ENCODE assay signal across 12 mouse cellular contexts in the genomic region with DNA sequence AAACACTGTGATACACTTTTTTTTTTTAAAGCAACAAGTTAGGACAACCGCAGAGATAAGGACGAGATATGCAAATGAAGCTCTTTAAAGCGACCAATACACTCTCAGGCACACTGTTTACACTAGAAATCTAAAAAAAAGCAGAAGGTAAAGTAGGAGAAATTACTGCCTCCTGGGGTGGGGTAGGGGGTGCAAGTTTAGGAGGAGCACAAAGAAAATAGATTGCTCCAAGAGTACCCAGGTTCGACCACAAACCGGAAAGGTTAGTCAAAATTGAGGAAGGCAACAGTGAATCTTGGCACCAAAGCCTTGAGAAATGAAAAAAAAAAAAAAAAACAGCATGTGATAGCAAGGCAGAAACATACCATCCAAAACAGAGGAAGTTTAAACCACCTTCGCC. TPM values are rescaled to one million over a fixed set of nuclear protein-coding genes. Genes with fewer than 3 reads are reported as not detected.
DNase-seq lines count a peak whose midpoint lies in the region; ATAC-seq and TF ChIP-seq lines count a peak whose summit lies in the region.
"Had no signal": no experiment of that assay in that cellular context is flagged by ENCODE, and none has a peak within 500 bp of the region (broad histone marks: within the 10 kb centered on the region; RNA-seq: fewer than 3 reads in every experiment).

No protein-coding gene starts in this region.

- H3K27me3 ChIP-seq in heart, embryonic 13.5 days (replicated peaks): 0 out of 2 replicates have a peak, but pooled peaks cover 5% of the 10 kb centered on the region
- H3K27me3 ChIP-seq in spleen, adult 2 months (ENCODE audit: control insufficient read depth, insufficient read depth, low read length): no peaks in the 10 kb centered on the region
- H3K27me3 ChIP-seq in liver, embryonic 12.5 days (replicated peaks): peaks cover 27% of the 10 kb centered on the region
- peaks cover 3% of the 10 kb centered on the region; the same call in 1 of the 2 replicates for H3K27me3 ChIP-seq in kidney, adult 2 months (replicated peaks; ENCODE audit: control insufficient read depth, insufficient read depth, low read length)
- H3K27me3 ChIP-seq: CH12.LX had no signal

- TF ChIP-seq POLR2A in spleen, adult 2 months (IDR thresholded peaks at IDR 0.05; ENCODE audit: low read depth, low read length): no peak
- TF ChIP-seq POLR2A in kidney, adult 2 months (IDR thresholded peaks at IDR 0.05; ENCODE audit: low read depth, low read length): no peak

- peak overlapping the region; percentile 93; the same call in 1 of the 2 replicates for H3K4me3 ChIP-seq in heart, embryonic 13.5 days
- peak overlapping the region; percentile 1 for H3K4me3 ChIP-seq in spleen, adult 2 months (ENCODE audit: extremely low read depth, insufficient read depth, insufficient read length)
- no peak overlapping the region for H3K4me3 ChIP-seq in liver, embryonic 12.5 days
- H3K4me3 ChIP-seq in kidney, adult 2 months (ENCODE audit: insufficient read depth, low read depth, low read length): no peak overlapping the region

- no peak for TF ChIP-seq CTCF in spleen, adult 2 months (IDR thresholded peaks at IDR 0.05; ENCODE audit: extremely low read depth, insufficient read depth, insufficient read length, insufficient replicate concordance)
- no peak for TF ChIP-seq CTCF in kidney, adult 2 months (conservative IDR thresholded peaks at IDR 0.05; ENCODE audit: insufficient read depth, insufficient read length, low read depth, low read length)

- H3K9ac ChIP-seq in heart, embryonic 13.5 days: no peak overlapping the region
- no peak overlapping the region for H3K9ac ChIP-seq in liver, embryonic 12.5 days

- H3K27ac ChIP-seq in heart, embryonic 13.5 days (replicated peaks): no peak overlapping the region
- peak overlapping the region; percentile 60 for H3K27ac ChIP-seq in spleen, adult 2 months (ENCODE audit: insufficient read depth, low read length)
- no peak overlapping the region for H3K27ac ChIP-seq in liver, embryonic 12.5 days
- no peak overlapping the region for H3K27ac ChIP-seq in kidney, adult 2 months (ENCODE audit: insufficient read depth, low read depth, low read length)

- H3K4me1 ChIP-seq in heart, embryonic 13.5 days: peaks cover 8% of the 10 kb centered on the region
- peaks cover 2% of the 10 kb centered on the region for H3K4me1 ChIP-seq in spleen, adult 2 months (ENCODE audit: control insufficient read depth, insufficient read depth, insufficient read length)
- peaks cover 12% of the 10 kb centered on the region; the same call in 1 of the 2 replicates for H3K4me1 ChIP-seq in liver, embryonic 12.5 days
- 0 out of 2 replicates have a peak, but pooled peaks cover 3% of the 10 kb centered on the region for H3K4me1 ChIP-seq in kidney, adult 2 months (ENCODE audit: control insufficient read depth, insufficient read depth, low read length)

- WGBS in heart, embryonic 13.5 days: 16% methylated on average over 6 of the region's 6 CpGs
- WGBS in spleen, adult 2 months: 5% methylated on average over 6 of the region's 6 CpGs
- WGBS in liver, embryonic 12.5 days (ENCODE audit: insufficient replicate concordance): 4% methylated on average over 6 of the region's 6 CpGs
- 43% methylated on average over 6 of the region's 6 CpGs for WGBS in kidney, adult 2 months

- H3K9me3 ChIP-seq in heart, embryonic 13.5 days: no peaks in the 10 kb centered on the region
- H3K9me3 ChIP-seq in liver, embryonic 12.5 days (replicated peaks): no peaks in the 10 kb centered on the region

- intact Hi-C loops in heart, postnatal 25 days (cut with DNase I): no loop called here

- no peaks in the 10 kb centered on the region for H3K36me3 ChIP-seq in heart, embryonic 13.5 days
- 0 out of 2 replicates have a peak, but pooled peaks cover 1% of the 10 kb centered on the region for H3K36me3 ChIP-seq in spleen, adult 2 months (ENCODE audit: control insufficient read depth, insufficient read depth, low read length)
- no peaks in the 10 kb centered on the region for H3K36me3 ChIP-seq in liver, embryonic 12.5 days
- no peaks in the 10 kb centered on the region for H3K36me3 ChIP-seq in kidney, adult 2 months (ENCODE audit: control insufficient read depth, insufficient read depth, low read length)

- H3K4me2 ChIP-seq in heart, embryonic 13.5 days: peak overlapping the region; percentile 86
- H3K4me2 ChIP-seq in liver, embryonic 12.5 days: peak overlapping the region; percentile 94

- ATAC-seq in heart, embryonic 13.5 days (ENCODE audit: extremely low read depth, insufficient number of reproducible peaks, low FRiP score, low TSS enrichment): no peak
- no peak for ATAC-seq in liver, embryonic 12.5 days

- DNase-seq in heart, postnatal 25 days (ENCODE audit: low spot score): no peak
- peak in 1 of 2 experiments; percentile 55 for DNase-seq in spleen, adult 2 months (ENCODE audit: low read depth in 1 of 2, low spot score in 2 of 2)
- DNase-seq in spleen, postnatal 10 days (ENCODE audit: low spot score in 2 of 2): no peak
- DNase-seq in thymus, postnatal 4 days: peak; percentile 48
- no peak for DNase-seq in adipocyte (ENCODE audit: low spot score)
- DNase-seq in kidney, adult 2 months: no peak
- DNase-seq: cerebellum, postnatal 25 days; kidney, adult 9 months; lung, adult 18-20 months had no signal

RNA-seq across cellular contexts. Expression of a gene that starts 18.8 kb away (rescaled TPM):
- 6.8 and 7.0 TPM in 2 replicates for polyA plus RNA-seq in heart, embryonic 13.5 days (2015; fragmentation: Nextera tagmentation; extraction: Ambion mirVana)
- 10 to 100 TPM; 24.0 to 24.5 TPM for total RNA-seq in heart, postnatal 25 days (2021)
- 43.7 and 46.8 TPM in 2 replicates for polyA plus RNA-seq in spleen, adult 2 months (2012; rRNA removed)
- polyA plus RNA-seq in liver, embryonic 12.5 days (2016; fragmentation: Nextera tagmentation; extraction: Ambion mirVana): 2.4 and 2.7 TPM in 2 replicates
- 1.8 and 4.3 TPM in 2 replicates for polyA plus RNA-seq in kidney, adult 2 months (2012; rRNA removed)
- total RNA-seq: CH12.LX had no signal

Comparison
In these comparisons a context has a peak if more than half of its experiments do, and no peak if none do; other contexts are left out.
1. H3K4me3 ChIP-seq: peak in heart, embryonic 13.5 days (single experiment) and spleen, adult 2 months (single experiment); none in liver, embryonic 12.5 days (single experiment) and kidney, adult 2 months (single experiment).